Mouse (Mus musculus): ENCODE data around the gene Ush1g. TPM values are rescaled to one million over a fixed set of nuclear protein-coding genes. Genes with fewer than 3 reads are reported as not detected.

Ush1g gene
- polyA plus RNA-seq, 1 experiment from 2014 or later: 0.06 TPM

DNA sequence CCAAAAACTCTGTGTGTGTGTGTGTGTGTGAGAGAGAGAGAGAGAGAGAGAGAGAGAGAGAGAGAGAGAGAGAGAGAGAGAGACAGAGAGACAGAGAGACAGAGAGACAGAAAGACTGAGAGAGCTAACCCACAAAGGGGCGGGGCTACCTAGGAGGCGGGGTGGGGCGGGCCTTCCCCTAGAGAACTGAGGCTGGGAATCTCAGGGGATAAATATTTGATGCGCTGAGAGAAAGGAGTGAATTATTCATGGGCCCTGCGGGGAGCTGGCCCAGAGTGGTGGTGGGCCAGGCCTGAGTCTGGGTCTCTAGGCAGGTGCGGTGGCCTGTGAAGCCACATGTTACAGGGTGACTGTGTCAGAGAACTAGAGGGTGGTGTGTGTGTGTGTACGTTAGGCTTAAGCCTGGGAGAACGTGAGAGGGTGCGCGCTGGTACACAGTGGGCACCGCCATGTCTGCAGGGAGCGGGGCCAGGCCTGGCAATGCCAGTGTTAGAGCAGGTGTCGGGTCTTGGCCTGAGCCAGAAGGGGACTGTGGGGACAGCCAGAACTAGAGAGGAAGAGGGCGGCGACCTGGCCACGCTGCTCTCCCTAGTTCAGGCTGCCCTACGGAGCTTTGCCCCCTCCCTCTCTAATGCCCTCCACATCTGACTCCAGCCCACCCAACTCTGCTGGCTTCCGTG is 2.0 kb downstream of the Ush1g start:
- Histone ChIP-seq H3K36me3 (ENCODE audit: control insufficient read depth, insufficient read depth, low read length) (no peaks in the 10 kb centered on the region), H3K4me2 (no peak overlapping the region), H3K9me3 (replicated peaks; ENCODE audit: control insufficient read depth, low read length) (no peaks in the 10 kb centered on the region), H3K27me3 (ENCODE audit: control insufficient read depth, insufficient read depth, low read length) (peaks cover 99% of the 10 kb centered on the region), H3K4me3 (ENCODE audit: low read depth, low read length) (no peak overlapping the region), H3K27ac (ENCODE audit: low read depth, low read length) (no peak overlapping the region), H3K4me1 (ENCODE audit: control insufficient read depth, insufficient read depth, low read length) (peaks cover 12% of the 10 kb centered on the region), H3K9ac (ENCODE audit: low read depth, low read length) (no peak overlapping the region)
- 4% methylated on average over 18 of the region's 18 CpGs for WGBS (ENCODE audit: insufficient replicate concordance)
- no peak for ATAC-seq (replicated peaks; ENCODE audit: insufficient number of reproducible peaks, low FRiP score, low TSS enrichment)

GRCm38 (mm10) chr11:115318245-115319027 is 3.4 kb downstream of the Ush1g start:
- peaks cover 94% of the 10 kb centered on the region for H3K27me3 ChIP-seq (ENCODE audit: control insufficient read depth, insufficient read depth, low read length)
- ATAC-seq (replicated peaks; ENCODE audit: insufficient number of reproducible peaks, low FRiP score, low TSS enrichment): no peak
- WGBS (ENCODE audit: insufficient replicate concordance): 6% methylated on average over 63 of the region's 63 CpGs
- peak overlapping the region; percentile 29 for H3K4me2 ChIP-seq
- H3K27ac ChIP-seq (ENCODE audit: low read depth, low read length): no peak overlapping the region
- H3K4me1 ChIP-seq (ENCODE audit: control insufficient read depth, insufficient read depth, low read length): peaks cover 12% of the 10 kb centered on the region
- no peaks in the 10 kb centered on the region for H3K36me3 ChIP-seq (ENCODE audit: control insufficient read depth, insufficient read depth, low read length)
- no peaks in the 10 kb centered on the region for H3K9me3 ChIP-seq (replicated peaks; ENCODE audit: control insufficient read depth, low read length)
- H3K9ac ChIP-seq (ENCODE audit: low read depth, low read length): peak overlapping the region; percentile 28; the same call in 1 of the 2 replicates
- peak overlapping the region; percentile 19 for H3K4me3 ChIP-seq (ENCODE audit: low read depth, low read length)

GRCm38 (mm10) chr11:115317204-115317603 is 4.6 kb downstream of the Ush1g start:
- Histone ChIP-seq H3K27me3 (ENCODE audit: control insufficient read depth, insufficient read depth, low read length) (peaks cover 90% of the 10 kb centered on the region), H3K36me3 (ENCODE audit: control insufficient read depth, insufficient read depth, low read length) (no peaks in the 10 kb centered on the region), H3K9ac (ENCODE audit: low read depth, low read length) (no peak overlapping the region)

DNA sequence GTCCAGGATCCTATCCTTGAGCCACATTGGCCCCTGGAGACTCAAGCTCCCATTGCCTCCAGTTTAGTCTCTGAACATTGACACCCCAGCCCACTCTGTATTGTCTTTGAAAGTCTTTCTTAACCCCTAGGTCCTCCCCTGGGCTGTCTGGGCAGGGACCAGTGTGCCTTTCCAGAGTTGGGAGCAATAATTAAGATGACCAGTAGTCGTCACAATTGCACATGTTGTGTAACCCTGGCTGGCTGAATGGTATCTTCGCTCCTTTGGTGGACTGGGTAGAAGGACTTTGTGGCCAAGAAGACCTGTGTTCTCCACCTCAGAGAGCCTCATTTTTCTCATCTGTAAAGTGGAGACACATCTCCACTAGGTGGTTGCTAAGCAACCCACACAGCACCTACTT is 7.6 kb downstream of the Ush1g start:
- no peak overlapping the region for H3K4me3 ChIP-seq (ENCODE audit: low read depth, low read length)
- WGBS (ENCODE audit: insufficient replicate concordance): 46% methylated on average over 2 of the region's 2 CpGs
- ATAC-seq (replicated peaks; ENCODE audit: insufficient number of reproducible peaks, low FRiP score, low TSS enrichment): no peak
- H3K27me3 ChIP-seq (ENCODE audit: control insufficient read depth, insufficient read depth, low read length): peaks cover 61% of the 10 kb centered on the region
- no peaks in the 10 kb centered on the region for H3K36me3 ChIP-seq (ENCODE audit: control insufficient read depth, insufficient read depth, low read length)
- no peaks in the 10 kb centered on the region; the same call in 1 of the 2 replicates for H3K4me1 ChIP-seq (ENCODE audit: control insufficient read depth, insufficient read depth, low read length)
- H3K9me3 ChIP-seq (replicated peaks; ENCODE audit: control insufficient read depth, low read length): no peaks in the 10 kb centered on the region
- no peak overlapping the region for H3K9ac ChIP-seq (ENCODE audit: low read depth, low read length)
- no peak overlapping the region for H3K4me2 ChIP-seq
- H3K27ac ChIP-seq (ENCODE audit: low read depth, low read length): no peak overlapping the region

More at GRCm38 (mm10) chr11:115317204-115317603, 4.6 kb downstream of the Ush1g start:
- Histone ChIP-seq H3K27ac (ENCODE audit: low read depth, low read length) (no peak overlapping the region), H3K9me3 (replicated peaks; ENCODE audit: control insufficient read depth, low read length) (no peaks in the 10 kb centered on the region), H3K4me3 (ENCODE audit: low read depth, low read length) (no peak overlapping the region), H3K4me2 (no peak overlapping the region), H3K4me1 (ENCODE audit: control insufficient read depth, insufficient read depth, low read length) (peaks cover 12% of the 10 kb centered on the region)
- ATAC-seq (replicated peaks; ENCODE audit: insufficient number of reproducible peaks, low FRiP score, low TSS enrichment): no peak
- WGBS (ENCODE audit: insufficient replicate concordance): 57% methylated on average over 7 of the region's 7 CpGs

- H3K4me3 ChIP-seq (ENCODE audit: low read depth, low read length): no peak overlapping the region
- H3K27ac ChIP-seq (ENCODE audit: low read depth, low read length): no peak overlapping the region
- 55% methylated on average over 1 of the region's 1 CpGs for WGBS (ENCODE audit: insufficient replicate concordance)
- no peak for ATAC-seq (replicated peaks; ENCODE audit: insufficient number of reproducible peaks, low FRiP score, low TSS enrichment)
- peaks cover 12% of the 10 kb centered on the region for H3K4me1 ChIP-seq (ENCODE audit: control insufficient read depth, insufficient read depth, low read length)
- no peaks in the 10 kb centered on the region for H3K9me3 ChIP-seq (replicated peaks; ENCODE audit: control insufficient read depth, low read length)
- H3K4me2 ChIP-seq: no peak overlapping the region
- H3K9ac ChIP-seq (ENCODE audit: low read depth, low read length): no peak overlapping the region
- no peaks in the 10 kb centered on the region for H3K36me3 ChIP-seq (ENCODE audit: control insufficient read depth, insufficient read depth, low read length)
- peaks cover 10% of the 10 kb centered on the region for H3K27me3 ChIP-seq (ENCODE audit: control insufficient read depth, insufficient read depth, low read length)
These were observed 13.1 kb downstream of the Ush1g start for GRCm38 (mm10) chr11:115308781-115309180.

- Histone ChIP-seq H3K4me3 (ENCODE audit: low read depth, low read length) (no peak within 1 kb of the TSS), H3K4me2 (no peak within 1 kb of the TSS), H3K9me3 (replicated peaks; ENCODE audit: control insufficient read depth, low read length) (no peaks in the 10 kb centered on the region), H3K27me3 (ENCODE audit: control insufficient read depth, insufficient read depth, low read length) (peaks cover 2% of the 10 kb centered on the region), H3K9ac (ENCODE audit: low read depth, low read length) (no peak within 1 kb of the TSS), H3K27ac (ENCODE audit: low read depth, low read length) (no peak within 1 kb of the TSS), H3K36me3 (ENCODE audit: control insufficient read depth, insufficient read depth, low read length) (no peaks in the 10 kb centered on the region), H3K4me1 (ENCODE audit: control insufficient read depth, insufficient read depth, low read length) (peaks cover 12% of the 10 kb centered on the region)
- no peak for ATAC-seq (replicated peaks; ENCODE audit: insufficient number of reproducible peaks, low FRiP score, low TSS enrichment)
- WGBS (ENCODE audit: insufficient replicate concordance): 35% methylated on average over 8 of the region's 8 CpGs
These were observed 15.0 kb downstream of the Ush1g start, which contains the start of gene Otop2 for GRCm38 (mm10) chr11:115306863-115307262. TSS of gene Otop2 (plus strand) at chr11:115307163.

DNA sequence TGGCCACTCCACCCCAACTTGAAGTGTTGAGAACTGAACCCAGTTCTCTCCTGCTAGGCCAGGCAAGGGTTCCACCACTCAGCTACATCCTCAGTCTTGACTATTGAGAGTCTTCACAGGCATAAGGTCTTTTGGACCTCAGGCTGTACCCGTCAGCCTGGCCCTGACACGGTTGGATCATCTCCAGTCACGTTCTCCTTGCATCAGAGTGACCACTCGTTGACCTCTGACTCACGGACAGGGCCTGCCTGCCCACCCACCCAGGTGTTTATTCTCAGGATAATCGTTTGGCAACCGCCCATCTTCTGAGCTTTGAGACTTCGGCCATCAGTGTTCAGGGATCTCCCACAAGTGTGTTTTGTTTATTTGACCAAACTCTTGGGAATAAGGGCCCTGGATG is 18.7 kb downstream of the Ush1g start:
- 54% methylated on average over 8 of the region's 8 CpGs for WGBS (ENCODE audit: insufficient replicate concordance)
- Histone ChIP-seq H3K9me3 (replicated peaks; ENCODE audit: control insufficient read depth, low read length) (no peaks in the 10 kb centered on the region), H3K9ac (ENCODE audit: low read depth, low read length) (no peak overlapping the region), H3K4me1 (ENCODE audit: control insufficient read depth, insufficient read depth, low read length) (peaks cover 3% of the 10 kb centered on the region), H3K36me3 (ENCODE audit: control insufficient read depth, insufficient read depth, low read length) (no peaks in the 10 kb centered on the region), H3K27me3 (ENCODE audit: control insufficient read depth, insufficient read depth, low read length) (peaks cover 16% of the 10 kb centered on the region), H3K4me2 (no peak overlapping the region), H3K27ac (ENCODE audit: low read depth, low read length) (no peak overlapping the region), H3K4me3 (ENCODE audit: low read depth, low read length) (no peak overlapping the region)
- no peak for ATAC-seq (replicated peaks; ENCODE audit: insufficient number of reproducible peaks, low FRiP score, low TSS enrichment)

DNA sequence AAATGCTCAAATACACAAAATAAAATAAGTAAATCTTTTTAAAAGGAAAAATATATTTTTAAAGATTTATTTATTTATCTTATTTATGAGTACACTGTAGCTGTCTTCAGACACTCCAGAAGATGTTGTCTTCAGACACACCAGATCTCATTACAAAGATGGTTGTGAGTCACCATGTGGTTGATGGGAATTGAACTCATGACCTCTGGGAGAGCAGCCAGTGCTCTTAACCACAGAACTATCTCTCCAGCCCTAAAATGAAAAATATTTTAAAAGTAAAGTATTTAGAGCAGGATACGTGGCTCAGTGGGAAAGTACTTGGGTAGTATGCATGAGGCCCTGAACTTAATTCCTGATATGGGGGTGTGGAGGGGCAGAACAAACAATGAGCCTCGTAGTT is 20.5 kb downstream of the Ush1g start:
- Histone ChIP-seq H3K4me2 (no peak overlapping the region), H3K9me3 (replicated peaks; ENCODE audit: control insufficient read depth, low read length) (no peaks in the 10 kb centered on the region), H3K9ac (ENCODE audit: low read depth, low read length) (no peak overlapping the region), H3K27me3 (ENCODE audit: control insufficient read depth, insufficient read depth, low read length) (peaks cover 30% of the 10 kb centered on the region), H3K27ac (ENCODE audit: low read depth, low read length) (no peak overlapping the region), H3K4me1 (ENCODE audit: control insufficient read depth, insufficient read depth, low read length) (peaks cover 7% of the 10 kb centered on the region), H3K4me3 (ENCODE audit: low read depth, low read length) (no peak overlapping the region), H3K36me3 (ENCODE audit: control insufficient read depth, insufficient read depth, low read length) (no peaks in the 10 kb centered on the region)
- no peak for ATAC-seq (replicated peaks; ENCODE audit: insufficient number of reproducible peaks, low FRiP score, low TSS enrichment)
- 78% methylated on average over 2 of the region's 2 CpGs for WGBS (ENCODE audit: insufficient replicate concordance)

Data from heart, embryonic 11.5 days (tissue).